Mouse (Mus musculus): Measurements from ENCODE around the gene Slain2. TPM values are rescaled to one million over a fixed set of nuclear protein-coding genes. Genes with fewer than 3 reads are reported as not detected.

Slain2 gene
- polyA plus RNA-seq, 1 experiment = 48.4 TPM

GRCm38 (mm10) chr5:72953996-72954604 lies 40.0 kb downstream of the Slain2 start:
- no peak overlapping the region for H3K4me3 ChIP-seq (ENCODE audit: low read depth, low read length)
- H3K36me3 ChIP-seq (ENCODE audit: control insufficient read depth, insufficient read depth, low read length, poor library complexity, severe bottlenecking) = peaks cover 7% of the 10 kb centered on the region; the same call in 1 of the 2 replicates
- H3K9me3 ChIP-seq (replicated peaks; ENCODE audit: control insufficient read depth, insufficient read depth, low read length, poor library complexity, severe bottlenecking) = no peaks in the 10 kb centered on the region
- no peak overlapping the region for H3K9ac ChIP-seq (ENCODE audit: low read depth, poor library complexity, severe bottlenecking)
- H3K27me3 ChIP-seq (ENCODE audit: control insufficient read depth, insufficient read depth, low read length, poor library complexity, severe bottlenecking) = no peaks in the 10 kb centered on the region
- TF ChIP-seq CTCF (IDR thresholded peaks at IDR 0.05; ENCODE audit: low read depth, low read length) (no peak), POLR2A (IDR thresholded peaks at IDR 0.05; ENCODE audit: insufficient read depth, low read length) (no peak), EP300 (IDR thresholded peaks at IDR 0.05; ENCODE audit: insufficient read depth, low read depth, low read length) (no peak)
- H3K27ac ChIP-seq (ENCODE audit: insufficient read depth, low read length) = no peak overlapping the region
- no peaks in the 10 kb centered on the region for H3K4me1 ChIP-seq (ENCODE audit: control insufficient read depth, insufficient read depth, low read length)

- TF ChIP-seq POLR2A (IDR thresholded peaks at IDR 0.05; ENCODE audit: insufficient read depth, low read length) (no peak), EP300 (IDR thresholded peaks at IDR 0.05; ENCODE audit: insufficient read depth, low read depth, low read length) (no peak), CTCF (IDR thresholded peaks at IDR 0.05; ENCODE audit: low read depth, low read length) (no peak)
- H3K9me3 ChIP-seq (replicated peaks; ENCODE audit: control insufficient read depth, insufficient read depth, low read length, poor library complexity, severe bottlenecking) = no peaks in the 10 kb centered on the region
- H3K27me3 ChIP-seq (ENCODE audit: control insufficient read depth, insufficient read depth, low read length, poor library complexity, severe bottlenecking) = no peaks in the 10 kb centered on the region
Observed at GRCm38 (mm10) chr5:72957281-72957680, 43.2 kb downstream of the Slain2 start.

GRCm38 (mm10) chr5:72960096-72960495 lies 46.0 kb downstream of the Slain2 start:
- Histone ChIP-seq H3K36me3 (ENCODE audit: control insufficient read depth, insufficient read depth, low read length, poor library complexity, severe bottlenecking) (peaks cover 6% of the 10 kb centered on the region; the same call in 1 of the 2 replicates), H3K27ac (ENCODE audit: insufficient read depth, low read length) (no peak overlapping the region), H3K27me3 (ENCODE audit: control insufficient read depth, insufficient read depth, low read length, poor library complexity, severe bottlenecking) (no peaks in the 10 kb centered on the region), H3K4me1 (ENCODE audit: control insufficient read depth, insufficient read depth, low read length) (no peaks in the 10 kb centered on the region), H3K4me3 (ENCODE audit: low read depth, low read length) (no peak overlapping the region), H3K9ac (ENCODE audit: low read depth, poor library complexity, severe bottlenecking) (no peak overlapping the region), H3K9me3 (replicated peaks; ENCODE audit: control insufficient read depth, insufficient read depth, low read length, poor library complexity, severe bottlenecking) (no peaks in the 10 kb centered on the region)
- TF ChIP-seq CTCF (IDR thresholded peaks at IDR 0.05; ENCODE audit: low read depth, low read length) (no peak), EP300 (IDR thresholded peaks at IDR 0.05; ENCODE audit: insufficient read depth, low read depth, low read length) (no peak), POLR2A (IDR thresholded peaks at IDR 0.05; ENCODE audit: insufficient read depth, low read length) (no peak)

More at GRCm38 (mm10) chr5:72957281-72957680, 43.2 kb downstream of the Slain2 start:
- Histone ChIP-seq H3K27ac (ENCODE audit: insufficient read depth, low read length) (no peak overlapping the region), H3K4me1 (ENCODE audit: control insufficient read depth, insufficient read depth, low read length) (no peaks in the 10 kb centered on the region), H3K9ac (ENCODE audit: low read depth, poor library complexity, severe bottlenecking) (no peak overlapping the region), H3K36me3 (ENCODE audit: control insufficient read depth, insufficient read depth, low read length, poor library complexity, severe bottlenecking) (peaks cover 6% of the 10 kb centered on the region; the same call in 1 of the 2 replicates), H3K4me3 (ENCODE audit: low read depth, low read length) (no peak overlapping the region)

GRCm38 (mm10) chr5:72965706-72966105 lies 51.6 kb downstream of the Slain2 start:
- no peak overlapping the region for H3K9ac ChIP-seq (ENCODE audit: low read depth, poor library complexity, severe bottlenecking)
- H3K27me3 ChIP-seq (ENCODE audit: control insufficient read depth, insufficient read depth, low read length, poor library complexity, severe bottlenecking) = no peaks in the 10 kb centered on the region
- H3K9me3 ChIP-seq (replicated peaks; ENCODE audit: control insufficient read depth, insufficient read depth, low read length, poor library complexity, severe bottlenecking) = no peaks in the 10 kb centered on the region
- H3K4me1 ChIP-seq (ENCODE audit: control insufficient read depth, insufficient read depth, low read length) = no peaks in the 10 kb centered on the region
- H3K4me3 ChIP-seq (ENCODE audit: low read depth, low read length) = no peak overlapping the region
- H3K27ac ChIP-seq (ENCODE audit: insufficient read depth, low read length) = no peak overlapping the region
- TF ChIP-seq CTCF (IDR thresholded peaks at IDR 0.05; ENCODE audit: low read depth, low read length) (no peak), EP300 (IDR thresholded peaks at IDR 0.05; ENCODE audit: insufficient read depth, low read depth, low read length) (no peak), POLR2A (IDR thresholded peaks at IDR 0.05; ENCODE audit: insufficient read depth, low read length) (no peak)
- H3K36me3 ChIP-seq (ENCODE audit: control insufficient read depth, insufficient read depth, low read length, poor library complexity, severe bottlenecking) = no peaks in the 10 kb centered on the region; the same call in 1 of the 2 replicates

GRCm38 (mm10) chr5:72972435-72972834 lies 58.3 kb downstream of the Slain2 start:
- no peaks in the 10 kb centered on the region for H3K9me3 ChIP-seq (replicated peaks; ENCODE audit: control insufficient read depth, insufficient read depth, low read length, poor library complexity, severe bottlenecking)
- no peak overlapping the region for H3K4me3 ChIP-seq (ENCODE audit: low read depth, low read length)
- TF ChIP-seq EP300 (IDR thresholded peaks at IDR 0.05; ENCODE audit: insufficient read depth, low read depth, low read length) (no peak), POLR2A (IDR thresholded peaks at IDR 0.05; ENCODE audit: insufficient read depth, low read length) (no peak), CTCF (IDR thresholded peaks at IDR 0.05; ENCODE audit: low read depth, low read length) (no peak)
- H3K27me3 ChIP-seq (ENCODE audit: control insufficient read depth, insufficient read depth, low read length, poor library complexity, severe bottlenecking) = no peaks in the 10 kb centered on the region
- no peak overlapping the region for H3K9ac ChIP-seq (ENCODE audit: low read depth, poor library complexity, severe bottlenecking)
- H3K27ac ChIP-seq (ENCODE audit: insufficient read depth, low read length) = no peak overlapping the region
- peaks cover 3% of the 10 kb centered on the region; the same call in 1 of the 2 replicates for H3K36me3 ChIP-seq (ENCODE audit: control insufficient read depth, insufficient read depth, low read length, poor library complexity, severe bottlenecking)
- no peaks in the 10 kb centered on the region for H3K4me1 ChIP-seq (ENCODE audit: control insufficient read depth, insufficient read depth, low read length)

- no peaks in the 10 kb centered on the region for H3K4me1 ChIP-seq (ENCODE audit: control insufficient read depth, insufficient read depth, low read length)
- no peak overlapping the region for H3K9ac ChIP-seq (ENCODE audit: low read depth, poor library complexity, severe bottlenecking)
- no peak overlapping the region for H3K4me3 ChIP-seq (ENCODE audit: low read depth, low read length)
- no peak overlapping the region for H3K27ac ChIP-seq (ENCODE audit: insufficient read depth, low read length)
- peaks cover 3% of the 10 kb centered on the region; the same call in 1 of the 2 replicates for H3K36me3 ChIP-seq (ENCODE audit: control insufficient read depth, insufficient read depth, low read length, poor library complexity, severe bottlenecking)
- TF ChIP-seq CTCF (IDR thresholded peaks at IDR 0.05; ENCODE audit: low read depth, low read length) = peak; percentile 13
- TF ChIP-seq EP300 (IDR thresholded peaks at IDR 0.05; ENCODE audit: insufficient read depth, low read depth, low read length) = no peak
- no peak for TF ChIP-seq POLR2A (IDR thresholded peaks at IDR 0.05; ENCODE audit: insufficient read depth, low read length)
- H3K27me3 ChIP-seq (ENCODE audit: control insufficient read depth, insufficient read depth, low read length, poor library complexity, severe bottlenecking) = no peaks in the 10 kb centered on the region
- H3K9me3 ChIP-seq (replicated peaks; ENCODE audit: control insufficient read depth, insufficient read depth, low read length, poor library complexity, severe bottlenecking) = no peaks in the 10 kb centered on the region
Observed at GRCm38 (mm10) chr5:72972934-72973333, 58.8 kb downstream of the Slain2 start.
